Mouse (Mus musculus): ENCODE results near the gene Pprc1. TPM values are rescaled to one million over a fixed set of nuclear protein-coding genes. Genes with fewer than 3 reads are reported as not detected.

The Pprc1 gene
- polyA plus RNA-seq, 1 experiment from 2014 or later, result 49.4 TPM

- H3K36me3 ChIP-seq (ENCODE audit: control insufficient read depth, insufficient read depth, low read length), result peaks cover 3% of the 10 kb centered on the region; the same call in 1 of the 2 replicates
- peak; percentile 94 for ATAC-seq (ENCODE audit: insufficient number of reproducible peaks, insufficient read depth, low FRiP score, low read depth)
- H3K27me3 ChIP-seq (ENCODE audit: control insufficient read depth, insufficient read depth, low read length), result no peaks in the 10 kb centered on the region
- peak overlapping the region; percentile 74 for H3K4me2 ChIP-seq (replicated peaks; ENCODE audit: low read depth, low read length)
- H3K27ac ChIP-seq (ENCODE audit: low read length), result peak overlapping the region; percentile 97
- H3K4me3 ChIP-seq (ENCODE audit: low read depth, low read length), result peak overlapping the region; percentile 94
- WGBS, result under 1% methylated on average over 52 of the region's 52 CpGs
- peaks cover 10% of the 10 kb centered on the region for H3K4me1 ChIP-seq (ENCODE audit: control insufficient read depth, insufficient read depth, low read length)
- H3K9me3 ChIP-seq (ENCODE audit: control insufficient read depth, low read depth, low read length), result no peaks in the 10 kb centered on the region
- H3K9ac ChIP-seq (replicated peaks; ENCODE audit: low read depth, low read length), result peak overlapping the region; percentile 90
Measured at GRCm38 (mm10) chr19:46056388-46056946, 11.8 kb downstream of the Pprc1 start.

- peak overlapping the region; percentile 90 for H3K9ac ChIP-seq (replicated peaks; ENCODE audit: low read depth, low read length)
- WGBS, result 1% methylated on average over 36 of the region's 42 CpGs
- peak overlapping the region; percentile 97 for H3K27ac ChIP-seq (ENCODE audit: low read length)
- H3K4me1 ChIP-seq (ENCODE audit: control insufficient read depth, insufficient read depth, low read length), result peaks cover 10% of the 10 kb centered on the region
- peak overlapping the region; percentile 74 for H3K4me2 ChIP-seq (replicated peaks; ENCODE audit: low read depth, low read length)
- no peaks in the 10 kb centered on the region for H3K9me3 ChIP-seq (ENCODE audit: control insufficient read depth, low read depth, low read length)
- peaks cover 9% of the 10 kb centered on the region for H3K36me3 ChIP-seq (ENCODE audit: control insufficient read depth, insufficient read depth, low read length)
- peak; percentile 86 for ATAC-seq (ENCODE audit: insufficient number of reproducible peaks, insufficient read depth, low FRiP score, low read depth)
- H3K4me3 ChIP-seq (ENCODE audit: low read depth, low read length), result peak overlapping the region; percentile 94
- H3K27me3 ChIP-seq (ENCODE audit: control insufficient read depth, insufficient read depth, low read length), result no peaks in the 10 kb centered on the region
Measured at GRCm38 (mm10) chr19:46056947-46057607, 12.4 kb downstream of the Pprc1 start.

DNA sequence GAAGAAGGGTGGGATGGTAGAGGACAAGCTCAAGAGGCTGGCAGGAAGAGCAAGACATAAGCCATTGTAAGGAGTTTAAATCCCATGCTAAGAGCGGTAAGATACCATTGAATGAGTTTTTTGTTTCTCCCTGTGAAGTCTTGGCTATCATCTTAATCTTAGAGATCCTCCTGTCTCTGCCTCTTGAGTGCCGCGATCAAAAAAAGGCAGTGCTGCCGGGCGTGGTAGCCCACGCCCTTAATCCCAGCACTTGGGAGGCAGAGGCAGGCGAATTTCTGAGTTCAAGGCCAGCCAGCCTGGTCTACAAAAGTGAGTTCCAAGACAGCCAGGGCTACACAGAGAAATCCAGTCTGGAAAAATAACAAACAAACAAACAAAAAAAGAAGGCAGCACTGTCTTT is 13.8 kb downstream of the Pprc1 start:
- Histone ChIP-seq H3K9ac (replicated peaks; ENCODE audit: low read depth, low read length) (no peak overlapping the region), H3K27me3 (ENCODE audit: control insufficient read depth, insufficient read depth, low read length) (no peaks in the 10 kb centered on the region), H3K36me3 (ENCODE audit: control insufficient read depth, insufficient read depth, low read length) (peaks cover 23% of the 10 kb centered on the region), H3K9me3 (ENCODE audit: control insufficient read depth, low read depth, low read length) (no peaks in the 10 kb centered on the region), H3K4me3 (ENCODE audit: low read depth, low read length) (peak overlapping the region; percentile 94; the same call in 1 of the 2 replicates), H3K4me1 (ENCODE audit: control insufficient read depth, insufficient read depth, low read length) (peaks cover 10% of the 10 kb centered on the region), H3K27ac (ENCODE audit: low read length) (no peak overlapping the region), H3K4me2 (replicated peaks; ENCODE audit: low read depth, low read length) (peak overlapping the region; percentile 74; the same call in 1 of the 2 replicates)
- no peak for ATAC-seq (ENCODE audit: insufficient number of reproducible peaks, insufficient read depth, low FRiP score, low read depth)
- 93% methylated on average over 7 of the region's 7 CpGs for WGBS

DNA sequence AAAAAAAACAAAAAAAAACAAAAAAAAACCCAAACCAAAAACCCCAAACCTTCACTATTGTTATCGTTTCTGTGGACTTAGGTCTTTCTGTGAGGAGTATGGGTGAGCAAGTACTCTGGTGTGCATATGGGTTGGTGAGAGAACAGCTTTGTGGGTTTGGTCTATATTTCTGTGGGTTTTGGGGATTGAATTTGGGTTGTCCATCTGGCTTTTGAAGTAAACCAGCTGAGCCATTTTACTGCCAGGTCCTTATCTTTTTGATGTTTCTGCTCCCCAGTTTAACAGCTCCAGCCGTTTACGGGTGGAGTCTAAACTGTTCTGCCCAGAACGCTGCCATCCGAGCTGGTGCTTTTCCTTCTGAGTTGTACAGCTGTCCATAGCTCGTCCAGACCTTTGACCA is 16.2 kb downstream of the Pprc1 start:
- Histone ChIP-seq H3K4me2 (replicated peaks; ENCODE audit: low read depth, low read length) (no peak overlapping the region), H3K36me3 (ENCODE audit: control insufficient read depth, insufficient read depth, low read length) (peaks cover 47% of the 10 kb centered on the region), H3K27ac (ENCODE audit: low read length) (no peak overlapping the region), H3K27me3 (ENCODE audit: control insufficient read depth, insufficient read depth, low read length) (no peaks in the 10 kb centered on the region), H3K4me3 (ENCODE audit: low read depth, low read length) (no peak overlapping the region), H3K9ac (replicated peaks; ENCODE audit: low read depth, low read length) (no peak overlapping the region), H3K4me1 (ENCODE audit: control insufficient read depth, insufficient read depth, low read length) (peaks cover 10% of the 10 kb centered on the region), H3K9me3 (ENCODE audit: control insufficient read depth, low read depth, low read length) (no peaks in the 10 kb centered on the region)
- no peak for ATAC-seq (ENCODE audit: insufficient number of reproducible peaks, insufficient read depth, low FRiP score, low read depth)
- 78% methylated on average over 6 of the region's 6 CpGs for WGBS

DNA sequence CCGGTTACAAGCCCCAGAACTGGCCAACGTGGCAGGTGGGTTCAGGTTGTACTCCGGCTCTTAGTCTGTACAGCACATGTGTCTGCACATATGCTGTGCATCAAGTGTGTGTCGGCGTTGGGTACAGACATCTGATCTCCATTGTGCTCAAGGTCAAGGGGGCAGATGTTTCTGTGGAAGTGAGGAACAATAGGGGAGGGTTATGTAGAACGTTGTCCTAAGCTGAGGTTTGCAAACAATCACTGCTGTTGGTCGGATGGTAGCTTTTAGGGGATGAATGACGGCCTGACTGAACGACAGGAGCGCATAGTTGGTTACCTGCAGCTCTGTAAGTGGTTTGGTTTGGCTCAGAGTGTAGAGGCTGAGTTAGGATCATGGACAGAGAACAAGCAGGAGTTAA is 23.4 kb downstream of the Pprc1 start:
- Histone ChIP-seq H3K27ac (ENCODE audit: low read length) (no peak overlapping the region), H3K4me3 (ENCODE audit: low read depth, low read length) (no peak overlapping the region), H3K9ac (replicated peaks; ENCODE audit: low read depth, low read length) (no peak overlapping the region), H3K27me3 (ENCODE audit: control insufficient read depth, insufficient read depth, low read length) (no peaks in the 10 kb centered on the region), H3K36me3 (ENCODE audit: control insufficient read depth, insufficient read depth, low read length) (peaks cover 91% of the 10 kb centered on the region), H3K4me1 (ENCODE audit: control insufficient read depth, insufficient read depth, low read length) (no peaks in the 10 kb centered on the region), H3K4me2 (replicated peaks; ENCODE audit: low read depth, low read length) (no peak overlapping the region), H3K9me3 (ENCODE audit: control insufficient read depth, low read depth, low read length) (no peaks in the 10 kb centered on the region)
- no peak for ATAC-seq (ENCODE audit: insufficient number of reproducible peaks, insufficient read depth, low FRiP score, low read depth)
- 77% methylated on average over 10 of the region's 10 CpGs for WGBS

GRCm38 (mm10) chr19:46073285-46073684 is 28.6 kb downstream of the Pprc1 start:
- no peak for ATAC-seq (ENCODE audit: insufficient number of reproducible peaks, insufficient read depth, low FRiP score, low read depth)
- H3K36me3 ChIP-seq (ENCODE audit: control insufficient read depth, insufficient read depth, low read length), result peaks cover 47% of the 10 kb centered on the region
- no peak overlapping the region for H3K27ac ChIP-seq (ENCODE audit: low read length)
- H3K4me2 ChIP-seq (replicated peaks; ENCODE audit: low read depth, low read length), result no peak overlapping the region
- 79% methylated on average over 7 of the region's 7 CpGs for WGBS
- H3K27me3 ChIP-seq (ENCODE audit: control insufficient read depth, insufficient read depth, low read length), result no peaks in the 10 kb centered on the region
- no peak overlapping the region for H3K4me3 ChIP-seq (ENCODE audit: low read depth, low read length)
- no peak overlapping the region for H3K9ac ChIP-seq (replicated peaks; ENCODE audit: low read depth, low read length)
- no peaks in the 10 kb centered on the region for H3K9me3 ChIP-seq (ENCODE audit: control insufficient read depth, low read depth, low read length)
- peaks cover 10% of the 10 kb centered on the region for H3K4me1 ChIP-seq (ENCODE audit: control insufficient read depth, insufficient read depth, low read length)

DNA sequence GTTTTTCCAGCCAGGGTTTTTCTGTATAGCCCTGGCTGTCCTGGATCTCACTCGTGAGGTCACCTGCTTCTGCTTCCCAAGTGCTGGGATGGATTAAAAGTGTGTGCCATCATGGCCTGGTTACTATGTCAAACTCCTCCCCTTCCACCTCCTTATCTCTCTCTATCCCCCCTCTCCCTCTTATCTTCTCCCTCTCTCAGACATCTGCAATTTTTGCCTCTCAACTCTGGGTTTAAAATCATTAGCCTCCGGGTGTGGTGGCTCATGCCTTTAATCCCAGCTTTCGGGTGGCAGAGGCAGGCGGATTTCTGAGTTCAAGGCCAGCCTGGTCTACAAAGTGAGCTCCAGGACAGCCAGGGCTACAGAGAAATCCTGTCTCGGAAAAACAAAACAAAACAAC is 29.6 kb downstream of the Pprc1 start:
- peaks cover 47% of the 10 kb centered on the region for H3K36me3 ChIP-seq (ENCODE audit: control insufficient read depth, insufficient read depth, low read length)
- H3K4me2 ChIP-seq (replicated peaks; ENCODE audit: low read depth, low read length), result no peak overlapping the region
- H3K27me3 ChIP-seq (ENCODE audit: control insufficient read depth, insufficient read depth, low read length), result no peaks in the 10 kb centered on the region
- peaks cover 10% of the 10 kb centered on the region for H3K4me1 ChIP-seq (ENCODE audit: control insufficient read depth, insufficient read depth, low read length)
- no peak overlapping the region for H3K9ac ChIP-seq (replicated peaks; ENCODE audit: low read depth, low read length)
- no peaks in the 10 kb centered on the region for H3K9me3 ChIP-seq (ENCODE audit: control insufficient read depth, low read depth, low read length)
- 89% methylated on average over 5 of the region's 5 CpGs for WGBS
- no peak for ATAC-seq (ENCODE audit: insufficient number of reproducible peaks, insufficient read depth, low FRiP score, low read depth)
- no peak overlapping the region for H3K4me3 ChIP-seq (ENCODE audit: low read depth, low read length)
- no peak overlapping the region for H3K27ac ChIP-seq (ENCODE audit: low read length)

- H3K27me3 ChIP-seq (ENCODE audit: control insufficient read depth, insufficient read depth, low read length), result no peaks in the 10 kb centered on the region
- H3K9ac ChIP-seq (replicated peaks; ENCODE audit: low read depth, low read length), result peak within 1 kb of the TSS; percentile 63
- WGBS, result under 1% methylated on average over 66 of the region's 66 CpGs
- H3K4me1 ChIP-seq (ENCODE audit: control insufficient read depth, insufficient read depth, low read length), result peaks cover 10% of the 10 kb centered on the region
- H3K4me3 ChIP-seq (ENCODE audit: low read depth, low read length), result peak within 1 kb of the TSS; percentile 81
- H3K36me3 ChIP-seq (ENCODE audit: control insufficient read depth, insufficient read depth, low read length), result peaks cover 52% of the 10 kb centered on the region
- H3K27ac ChIP-seq (ENCODE audit: low read length), result peak within 1 kb of the TSS; percentile 80
- no peaks in the 10 kb centered on the region for H3K9me3 ChIP-seq (ENCODE audit: control insufficient read depth, low read depth, low read length)
- ATAC-seq (ENCODE audit: insufficient number of reproducible peaks, insufficient read depth, low FRiP score, low read depth), result peak; percentile 96
- H3K4me2 ChIP-seq (replicated peaks; ENCODE audit: low read depth, low read length), result peak within 1 kb of the TSS; percentile 85
Measured at GRCm38 (mm10) chr19:46075616-46076607, 31.2 kb downstream of the Pprc1 start, which contains the start of gene Nolc1. TSS of gene Nolc1 (plus strand) at chr19:46075863.

Data from stomach, embryonic 14.5 days (tissue).